Mouse (Mus musculus) embryonic facial prominence, embryonic 13.5 days (tissue): ENCODE measurements at regions not wholly inside any gene's neighbourhood (a gene's known extent, or its start where the extent isn't known, plus 50 kb on each side); places are given as distances from the start of the nearest gene placed in this dataset.

Experiments
- ATAC-seq: fragments of 200-750 bp; cut with Nextera tagmentation; 2 replicates; pipeline ENCODE4 v1.8.0; 2017; ENCODE audit warnings: low read depth; ENCODE audit not compliant: insufficient number of reproducible peaks, insufficient read depth, low FRiP score, low TSS enrichment
- H3K27ac ChIP-seq: fragments of 300-500 bp; sonication (generic); 2 replicates; pipeline ENCODE4 v1.5.1; 2015; ENCODE audit warnings: moderate library complexity, mild to moderate bottlenecking, inconsistent platforms
- H3K27me3 ChIP-seq: fragments of 300-500 bp; sonication (generic); 2 replicates; pipeline ENCODE4 v1.6.1; 2015; ENCODE audit warnings: mild to moderate bottlenecking, inconsistent platforms
- H3K36me3 ChIP-seq: fragments of 300-500 bp; sonication (generic); 2 replicates; pipeline ENCODE4 v1.6.1; 2015; ENCODE audit warnings: mild to moderate bottlenecking, inconsistent platforms
- H3K4me1 ChIP-seq: fragments of 300-500 bp; sonication (generic); 2 replicates; pipeline ENCODE4 v1.6.1; 2015; ENCODE audit warnings: inconsistent platforms
- H3K4me2 ChIP-seq: fragments of 300-500 bp; sonication (generic); 2 replicates; pipeline ENCODE4 v1.6.1; 2015; ENCODE audit warnings: moderate library complexity, mild to moderate bottlenecking, inconsistent platforms
- H3K4me3 ChIP-seq: fragments of 300-500 bp; sonication (generic); 2 replicates; pipeline ENCODE4 v1.5.1; 2015; ENCODE audit warnings: mild to moderate bottlenecking, inconsistent platforms
- H3K9ac ChIP-seq: fragments of 300-500 bp; sonication (generic); 2 replicates; pipeline ENCODE4 v1.6.1; 2015; ENCODE audit warnings: mild to moderate bottlenecking, inconsistent platforms
- H3K9me3 ChIP-seq: fragments of 300-500 bp; sonication (generic); 2 replicates; pipeline ENCODE4 v1.6.1; 2016; ENCODE audit warnings: inconsistent platforms
- WGBS: fragments of 180-500 bp; shearing (Covaris S2); methylation state at CpG from one replicate; pipeline ENCODE4 v1.1.7; 2015; ENCODE audit warnings: mixed read lengths; 5-methylcytosine and 5-hydroxymethylcytosine counted together

- H3K27ac ChIP-seq = no peak overlapping the region
- no peaks in the 10 kb centered on the region for H3K4me1 ChIP-seq
- no peak overlapping the region for H3K4me2 ChIP-seq
- no peaks in the 10 kb centered on the region for H3K9me3 ChIP-seq
- H3K27me3 ChIP-seq = no peaks in the 10 kb centered on the region
- H3K36me3 ChIP-seq = no peaks in the 10 kb centered on the region
- no peak for ATAC-seq
- H3K4me3 ChIP-seq = no peak overlapping the region
- no peak overlapping the region for H3K9ac ChIP-seq
Measured at GRCm38 (mm10) chr17:76205082-76205481, 653.3 kb upstream of the Fam98a start.

- H3K9me3 ChIP-seq = no peaks in the 10 kb centered on the region
- H3K27me3 ChIP-seq = no peaks in the 10 kb centered on the region
- no peak overlapping the region for H3K27ac ChIP-seq
- no peak for ATAC-seq
- no peaks in the 10 kb centered on the region for H3K36me3 ChIP-seq
- WGBS = 41% methylated on average over 2 of the region's 2 CpGs
- no peak overlapping the region for H3K4me2 ChIP-seq
- H3K9ac ChIP-seq = no peak overlapping the region
- no peak overlapping the region for H3K4me3 ChIP-seq
- H3K4me1 ChIP-seq = no peaks in the 10 kb centered on the region
Measured at GRCm38 (mm10) chr17:76184813-76185212, 633.1 kb upstream of the Fam98a start.

- H3K36me3 ChIP-seq = no peaks in the 10 kb centered on the region
- H3K9ac ChIP-seq = no peak overlapping the region
- H3K9me3 ChIP-seq = no peaks in the 10 kb centered on the region
- no peaks in the 10 kb centered on the region for H3K4me1 ChIP-seq
- no peak for ATAC-seq
- H3K27me3 ChIP-seq = no peaks in the 10 kb centered on the region
- no peak overlapping the region for H3K27ac ChIP-seq
- H3K4me2 ChIP-seq = no peak overlapping the region
- no peak overlapping the region for H3K4me3 ChIP-seq
Measured at GRCm38 (mm10) chr17:76136660-76137495, 585.1 kb upstream of the Fam98a start.

- Histone ChIP-seq H3K9ac (no peak overlapping the region), H3K4me3 (no peak overlapping the region), H3K9me3 (no peaks in the 10 kb centered on the region; the same call in 1 of the 2 replicates), H3K4me2 (no peak overlapping the region), H3K27ac (no peak overlapping the region), H3K27me3 (no peaks in the 10 kb centered on the region), H3K4me1 (no peaks in the 10 kb centered on the region), H3K36me3 (no peaks in the 10 kb centered on the region)
- WGBS = 76% methylated on average over 3 of the region's 3 CpGs
- no peak for ATAC-seq
Measured at GRCm38 (mm10) chr17:76134030-76134429, 582.3 kb upstream of the Fam98a start.

GRCm38 (mm10) chr17:76125260-76125659 is 573.5 kb upstream of the Fam98a start:
- Histone ChIP-seq H3K4me1 (no peaks in the 10 kb centered on the region), H3K4me3 (no peak overlapping the region), H3K27ac (no peak overlapping the region), H3K4me2 (no peak overlapping the region), H3K9me3 (no peaks in the 10 kb centered on the region; the same call in 1 of the 2 replicates), H3K36me3 (no peaks in the 10 kb centered on the region), H3K9ac (no peak overlapping the region), H3K27me3 (no peaks in the 10 kb centered on the region)
- WGBS = 89% methylated on average over 5 of the region's 5 CpGs
- no peak for ATAC-seq

- H3K36me3 ChIP-seq = no peaks in the 10 kb centered on the region
- WGBS = 64% methylated on average over 9 of the region's 9 CpGs
- H3K27ac ChIP-seq = no peak overlapping the region
- no peak overlapping the region for H3K4me2 ChIP-seq
- no peak for ATAC-seq
- H3K4me3 ChIP-seq = no peak overlapping the region
- H3K27me3 ChIP-seq = no peaks in the 10 kb centered on the region
- no peak overlapping the region for H3K9ac ChIP-seq
- no peaks in the 10 kb centered on the region for H3K9me3 ChIP-seq
- H3K4me1 ChIP-seq = no peaks in the 10 kb centered on the region
Measured at GRCm38 (mm10) chr17:76111315-76112195, 559.8 kb upstream of the Fam98a start.

GRCm38 (mm10) chr17:76110856-76111255 is 559.1 kb upstream of the Fam98a start:
- Histone ChIP-seq H3K4me3 (no peak overlapping the region), H3K36me3 (no peaks in the 10 kb centered on the region), H3K9me3 (no peaks in the 10 kb centered on the region), H3K4me1 (no peaks in the 10 kb centered on the region), H3K27ac (no peak overlapping the region), H3K9ac (no peak overlapping the region), H3K4me2 (no peak overlapping the region), H3K27me3 (no peaks in the 10 kb centered on the region)
- WGBS = 83% methylated on average over 1 of the region's 1 CpGs
- no peak for ATAC-seq

- H3K27ac ChIP-seq = no peak overlapping the region
- H3K4me3 ChIP-seq = no peak overlapping the region
- no peak for ATAC-seq
- no peaks in the 10 kb centered on the region for H3K9me3 ChIP-seq
- no peak overlapping the region for H3K9ac ChIP-seq
- WGBS = 91% methylated on average over 3 of the region's 3 CpGs
- no peak overlapping the region for H3K4me2 ChIP-seq
- no peaks in the 10 kb centered on the region for H3K36me3 ChIP-seq
- H3K27me3 ChIP-seq = no peaks in the 10 kb centered on the region
- H3K4me1 ChIP-seq = no peaks in the 10 kb centered on the region
Measured at GRCm38 (mm10) chr17:76083536-76083935, 531.8 kb upstream of the Fam98a start.

GRCm38 (mm10) chr17:76081780-76082179 is 530.0 kb upstream of the Fam98a start:
- WGBS = 70% methylated on average over 2 of the region's 2 CpGs
- H3K4me2 ChIP-seq = no peak overlapping the region

GRCm38 (mm10) chr17:76046438-76046837 is 494.7 kb upstream of the Fam98a start:
- Histone ChIP-seq H3K4me3 (no peak overlapping the region), H3K36me3 (no peaks in the 10 kb centered on the region), H3K27me3 (no peaks in the 10 kb centered on the region), H3K9me3 (no peaks in the 10 kb centered on the region), H3K9ac (no peak overlapping the region), H3K27ac (no peak overlapping the region), H3K4me2 (no peak overlapping the region), H3K4me1 (no peaks in the 10 kb centered on the region)
- WGBS = 77% methylated on average over 1 of the region's 1 CpGs
- ATAC-seq = no peak

More at GRCm38 (mm10) chr17:76081780-76082179, 530.0 kb upstream of the Fam98a start:
- no peaks in the 10 kb centered on the region for H3K9me3 ChIP-seq
- no peaks in the 10 kb centered on the region for H3K4me1 ChIP-seq
- H3K27me3 ChIP-seq = no peaks in the 10 kb centered on the region
- no peak overlapping the region for H3K27ac ChIP-seq
- no peak overlapping the region for H3K9ac ChIP-seq
- H3K36me3 ChIP-seq = no peaks in the 10 kb centered on the region
- no peak for ATAC-seq
- no peak overlapping the region for H3K4me3 ChIP-seq

GRCm38 (mm10) chr17:76032710-76033109 is 481.0 kb upstream of the Fam98a start:
- Histone ChIP-seq H3K4me3 (no peak overlapping the region), H3K9me3 (no peaks in the 10 kb centered on the region), H3K36me3 (no peaks in the 10 kb centered on the region), H3K9ac (no peak overlapping the region), H3K4me2 (no peak overlapping the region), H3K27me3 (no peaks in the 10 kb centered on the region), H3K4me1 (no peaks in the 10 kb centered on the region), H3K27ac (no peak overlapping the region)
- ATAC-seq = no peak
- 83% methylated on average over 1 of the region's 1 CpGs for WGBS

- no peak overlapping the region for H3K27ac ChIP-seq
- no peak for ATAC-seq
- H3K27me3 ChIP-seq = no peaks in the 10 kb centered on the region
- 50% methylated on average over 1 of the region's 1 CpGs for WGBS
- no peak overlapping the region for H3K4me3 ChIP-seq
- H3K4me1 ChIP-seq = no peaks in the 10 kb centered on the region
- no peaks in the 10 kb centered on the region for H3K9me3 ChIP-seq
- no peak overlapping the region for H3K4me2 ChIP-seq
- no peaks in the 10 kb centered on the region for H3K36me3 ChIP-seq
- H3K9ac ChIP-seq = no peak overlapping the region
Measured at GRCm38 (mm10) chr17:76008011-76008410, 456.3 kb upstream of the Fam98a start.
